ENCODE assay signal across 20 mouse cellular contexts in the genomic region with DNA sequence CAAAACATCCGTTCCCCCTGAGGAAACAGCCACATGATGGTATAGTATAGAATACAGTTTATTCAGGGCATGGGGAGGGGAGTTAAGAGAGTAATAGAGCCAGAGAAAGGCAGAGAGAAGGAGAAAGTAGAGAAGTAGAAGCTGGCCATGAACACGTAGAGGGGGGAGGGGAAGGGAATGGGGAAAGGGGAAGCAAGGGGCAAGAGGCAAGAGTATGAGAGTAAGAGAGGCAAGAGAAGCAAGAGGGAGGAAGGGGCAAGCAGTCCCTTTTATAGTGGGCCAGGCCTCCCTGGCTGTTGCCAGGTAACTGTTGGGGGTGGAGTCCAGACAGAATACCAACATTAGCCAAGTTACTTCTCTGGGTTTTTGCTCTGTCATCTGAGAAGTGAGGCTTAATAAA. TPM values are rescaled to one million over a fixed set of nuclear protein-coding genes. Genes with fewer than 3 reads are reported as not detected.
"Had no signal": no experiment of that assay in that cellular context is flagged by ENCODE, and none has a peak within 500 bp of the region (broad histone marks: within the 10 kb centered on the region; RNA-seq: fewer than 3 reads in every experiment).

No protein-coding gene starts in this region.

- DNase-seq: kidney, postnatal 14 days; lung, adult 18-20 months; lung, postnatal 10 days; lung, postnatal 4 days; thymus, adult 2 months; thymus, postnatal 25 days had no signal

- ATAC-seq: midbrain, embryonic 15.5 days had no signal

- H3K4me3 ChIP-seq: kidney, embryonic 15.5 days; left cerebral cortex, adult 2 months; limb, embryonic 13.5 days; megakaryocyte, embryonic 14.5 days; midbrain, embryonic 15.5 days; neural tube, embryonic 12.5 days had no signal

- H3K27ac ChIP-seq: kidney, embryonic 15.5 days; left cerebral cortex, adult 2 months; limb, embryonic 13.5 days; liver, embryonic 14.5 days; midbrain, embryonic 15.5 days; neural tube, embryonic 12.5 days; stomach, postnatal 0 days had no signal

- H3K27me3 ChIP-seq: kidney, embryonic 15.5 days; limb, embryonic 13.5 days; midbrain, embryonic 15.5 days had no signal

- H3K36me3 ChIP-seq: kidney, embryonic 15.5 days; midbrain, embryonic 15.5 days; neural tube, embryonic 12.5 days had no signal

RNA-seq across cellular contexts. Expression of a gene that starts 16.7 kb away (rescaled TPM):
- total RNA-seq: layer of hippocampus, postnatal 25 days; left cerebral cortex, adult 2 months; left cerebral cortex, postnatal 25 days; liver, adult 2 months; monocyte, adult 5-6 weeks; neutrophil, adult 5-6 weeks had no signal
- polyA plus RNA-seq: liver, adult 2 months; midbrain, embryonic 11.5 days; thymus, adult 2 months had no signal
